In the genomic region with DNA sequence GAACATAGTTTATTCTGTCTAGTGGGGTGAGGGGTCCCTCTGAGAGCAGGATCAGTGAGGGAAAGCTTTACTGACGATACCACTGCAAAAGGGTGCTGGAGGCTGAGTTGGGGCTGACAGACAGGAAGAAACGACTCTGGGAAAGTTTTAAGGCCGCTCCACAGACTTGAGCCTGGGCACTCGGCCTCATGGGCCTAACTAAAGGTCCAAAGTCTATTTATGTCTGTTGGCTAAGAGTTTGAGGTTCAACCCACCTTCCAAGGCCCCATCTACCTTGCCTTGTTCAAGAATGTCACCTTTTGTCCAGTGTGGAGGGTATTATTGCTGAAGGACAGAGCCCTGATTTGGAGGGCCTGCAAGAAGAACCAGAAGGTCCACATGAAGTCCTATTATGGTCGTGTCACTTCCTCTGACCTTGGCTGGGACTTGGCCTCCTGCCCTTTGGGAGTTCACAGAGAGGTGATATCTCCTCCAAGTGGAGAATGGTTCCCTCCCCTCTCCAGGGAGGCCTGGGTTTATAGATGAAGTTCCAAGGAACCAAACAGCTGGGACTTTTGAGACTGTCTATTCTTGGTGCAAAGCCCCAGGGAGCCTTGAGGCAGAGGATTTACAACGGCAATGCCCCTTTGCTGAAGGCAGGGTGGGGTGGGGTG, we compare ENCODE assay signal across 10 mouse cellular contexts. TPM values are rescaled to one million over a fixed set of nuclear protein-coding genes. Genes with fewer than 3 reads are reported as not detected.
DNase-seq lines count a peak whose midpoint lies in the region; ATAC-seq and TF ChIP-seq lines count a peak whose summit lies in the region.
"Had no signal": no experiment of that assay in that cellular context is flagged by ENCODE, and none has a peak within 500 bp of the region (broad histone marks: within the 10 kb centered on the region; RNA-seq: fewer than 3 reads in every experiment).

No protein-coding gene starts in this region.

- peak overlapping the region; percentile 89 for H3K27ac ChIP-seq in heart, adult 2 months
- H3K27ac ChIP-seq in kidney, embryonic 15.5 days, result peak overlapping the region; percentile 91
- no peak overlapping the region for H3K27ac ChIP-seq in midbrain, embryonic 13.5 days
- no peak overlapping the region for H3K27ac ChIP-seq in forebrain, embryonic 13.5 days
- no peak overlapping the region for H3K27ac ChIP-seq in forebrain, embryonic 12.5 days
- H3K27ac ChIP-seq: liver, embryonic 14.5 days had no signal

- H3K9me3 ChIP-seq in kidney, embryonic 15.5 days (replicated peaks), result no peaks in the 10 kb centered on the region
- H3K9me3 ChIP-seq in midbrain, embryonic 13.5 days, result no peaks in the 10 kb centered on the region
- no peaks in the 10 kb centered on the region for H3K9me3 ChIP-seq in forebrain, embryonic 13.5 days (replicated peaks)
- no peaks in the 10 kb centered on the region for H3K9me3 ChIP-seq in forebrain, embryonic 12.5 days

- no peak overlapping the region; the same call in 1 of the 2 replicates for H3K9ac ChIP-seq in heart, adult 2 months (ENCODE audit: low read depth, low read length)
- no peak overlapping the region for H3K9ac ChIP-seq in kidney, embryonic 15.5 days
- H3K9ac ChIP-seq in midbrain, embryonic 13.5 days (replicated peaks), result no peak overlapping the region
- no peak overlapping the region for H3K9ac ChIP-seq in forebrain, embryonic 13.5 days
- no peak overlapping the region for H3K9ac ChIP-seq in forebrain, embryonic 12.5 days
- H3K9ac ChIP-seq: liver, embryonic 14.5 days had no signal

- WGBS in heart, adult 2 months, result 17% methylated on average over 6 of the region's 6 CpGs
- WGBS in kidney, embryonic 15.5 days, result 31% methylated on average over 6 of the region's 6 CpGs
- WGBS in midbrain, embryonic 13.5 days, result 82% methylated on average over 6 of the region's 6 CpGs
- 74% methylated on average over 6 of the region's 6 CpGs for WGBS in forebrain, embryonic 13.5 days
- 76% methylated on average over 6 of the region's 6 CpGs for WGBS in forebrain, embryonic 12.5 days

- no peaks in the 10 kb centered on the region for H3K27me3 ChIP-seq in heart, adult 2 months (ENCODE audit: control insufficient read depth, insufficient read depth, low read length)
- no peaks in the 10 kb centered on the region for H3K27me3 ChIP-seq in kidney, embryonic 15.5 days
- no peaks in the 10 kb centered on the region for H3K27me3 ChIP-seq in midbrain, embryonic 13.5 days
- no peaks in the 10 kb centered on the region for H3K27me3 ChIP-seq in forebrain, embryonic 13.5 days
- H3K27me3 ChIP-seq in forebrain, embryonic 12.5 days, result no peaks in the 10 kb centered on the region
- H3K27me3 ChIP-seq: Patski had no signal

- DNase-seq in adrenal gland, postnatal 10 days, result peak; percentile 89
- peak; percentile 88 to 92 for DNase-seq in heart, adult 2 months
- peak; percentile 54 for DNase-seq in ovary, postnatal 10 days (ENCODE audit: low spot score)
- no peak for DNase-seq in thymus, postnatal 36 days

- no peaks in the 10 kb centered on the region for H3K79me2 ChIP-seq in heart, adult 2 months (replicated peaks; ENCODE audit: control insufficient read depth, insufficient read depth, low read length)

- H3K36me3 ChIP-seq in heart, adult 2 months (ENCODE audit: control insufficient read depth, insufficient read depth, low read length), result peaks cover 10% of the 10 kb centered on the region
- H3K36me3 ChIP-seq in kidney, embryonic 15.5 days, result no peaks in the 10 kb centered on the region
- H3K36me3 ChIP-seq in midbrain, embryonic 13.5 days, result no peaks in the 10 kb centered on the region
- no peaks in the 10 kb centered on the region for H3K36me3 ChIP-seq in forebrain, embryonic 13.5 days (ENCODE audit: poor library complexity, severe bottlenecking)
- no peaks in the 10 kb centered on the region for H3K36me3 ChIP-seq in forebrain, embryonic 12.5 days (replicated peaks)

- no peak overlapping the region for H3K4me3 ChIP-seq in heart, adult 2 months
- no peak overlapping the region for H3K4me3 ChIP-seq in kidney, embryonic 15.5 days (replicated peaks)
- no peak overlapping the region for H3K4me3 ChIP-seq in midbrain, embryonic 13.5 days (replicated peaks)
- H3K4me3 ChIP-seq in forebrain, embryonic 13.5 days, result no peak overlapping the region
- no peak overlapping the region for H3K4me3 ChIP-seq in forebrain, embryonic 12.5 days (replicated peaks)

- H3K4me1 ChIP-seq in heart, adult 2 months (ENCODE audit: control insufficient read depth, insufficient read depth, low read length), result peaks cover 27% of the 10 kb centered on the region
- H3K4me1 ChIP-seq in kidney, embryonic 15.5 days, result peaks cover 33% of the 10 kb centered on the region
- peaks cover 4% of the 10 kb centered on the region; the same call in 1 of the 2 replicates for H3K4me1 ChIP-seq in midbrain, embryonic 13.5 days (replicated peaks)
- H3K4me1 ChIP-seq in forebrain, embryonic 13.5 days, result no peaks in the 10 kb centered on the region
- peaks cover 7% of the 10 kb centered on the region for H3K4me1 ChIP-seq in forebrain, embryonic 12.5 days

- TF ChIP-seq EP300 in heart, adult 2 months (IDR thresholded peaks at IDR 0.05; ENCODE audit: insufficient read depth, low read depth, low read length), result peak; percentile 69; the same call in 1 of the 2 replicates

- 0 out of 2 replicates have a peak, but pooled peaks have one; percentile 22 for TF ChIP-seq POLR2A in heart, adult 2 months (IDR thresholded peaks at IDR 0.05; ENCODE audit: insufficient read depth, low read depth, low read length)

- no peak overlapping the region for H3K4me2 ChIP-seq in kidney, embryonic 15.5 days
- no peak overlapping the region for H3K4me2 ChIP-seq in midbrain, embryonic 13.5 days (replicated peaks)
- H3K4me2 ChIP-seq in forebrain, embryonic 13.5 days, result no peak overlapping the region
- no peak overlapping the region for H3K4me2 ChIP-seq in forebrain, embryonic 12.5 days

- peak; percentile 27 for TF ChIP-seq CTCF in heart, adult 2 months (IDR thresholded peaks at IDR 0.05)

- 0 out of 2 replicates have a peak, but pooled peaks have one; percentile 13 for ATAC-seq in kidney, embryonic 15.5 days (replicated peaks; ENCODE audit: low FRiP score)
- no peak for ATAC-seq in midbrain, embryonic 13.5 days
- ATAC-seq in forebrain, embryonic 13.5 days, result no peak
- no peak for ATAC-seq in forebrain, embryonic 12.5 days (ENCODE audit: low FRiP score)
- ATAC-seq: Patski had no signal

- intact Hi-C loops in heart, adult 2 months (cut with DNase I), result loop anchor here (1.0 to 2.0 kb wide), 4 partner anchors 17 to 56 kb away; a partner anchor contains a TSS

RNA-seq across cellular contexts. Expression of a gene that starts 55.2 kb away (rescaled TPM):
- 100 to 1,000 TPM; 108 to 126 TPM for total RNA-seq in adrenal gland, postnatal 10 days (2021)
- 100 to 1,000 TPM; 139 to 143 TPM for total RNA-seq in heart, adult 2 months (2021)
- polyA plus RNA-seq in heart, adult 2 months (2012; rRNA removed), result 113 and 144 TPM in 2 replicates
- polyA plus RNA-seq in kidney, embryonic 15.5 days (2015; fragmentation: Nextera tagmentation; extraction: Ambion mirVana), result 207 TPM in 2 replicates
- 21.3 and 23.9 TPM in 2 replicates for polyA plus RNA-seq in midbrain, embryonic 13.5 days (2015; fragmentation: Nextera tagmentation; extraction: Ambion mirVana)
- polyA plus RNA-seq in forebrain, embryonic 13.5 days (2015; fragmentation: Nextera tagmentation; extraction: Ambion mirVana), result 5.9 and 6.8 TPM in 2 replicates
- polyA plus RNA-seq in forebrain, embryonic 12.5 days (2016; fragmentation: Nextera tagmentation; extraction: Ambion mirVana), result 6.7 and 7.7 TPM in 2 replicates

Comparison
In these comparisons a context has a peak if more than half of its experiments do, and no peak if none do; other contexts are left out.
1. DNase-seq: peak in adrenal gland, postnatal 10 days (single experiment), heart, adult 2 months (2 of 2) and ovary, postnatal 10 days (single experiment); none in thymus, postnatal 36 days (0 of 2).
2. H3K27ac ChIP-seq: peak in heart, adult 2 months (single experiment) and kidney, embryonic 15.5 days (single experiment); none in midbrain, embryonic 13.5 days (single experiment), forebrain, embryonic 13.5 days (single experiment) and forebrain, embryonic 12.5 days (single experiment).